Mouse (Mus musculus): Measurements from ENCODE around the gene Gm14399.
"Not testable (repeated sequence)": the region's sequence is repeated elsewhere in the genome, so short reads cannot be mapped to it uniquely, and the experiment has no call there.

Gm14399 gene

GRCm38 (mm10) chr2:175141993-175142295 is at the start of gene Gm14399:
Gm14399 (minus strand) TSS chr2:175142012.
- DNase-seq (ENCODE audit: low read depth, low spot score) = not testable (repeated sequence)

- DNase-seq (ENCODE audit: low read depth, low spot score) = not testable (repeated sequence)
These were observed 37.2 kb upstream of the Gm14399 start for GRCm38 (mm10) chr2:175179008-175179407.

GRCm38 (mm10) chr2:175176312-175176711 is 34.5 kb upstream of the Gm14399 start:
- no peak for DNase-seq (ENCODE audit: low read depth, low spot score)

- peak; percentile 99 for DNase-seq (ENCODE audit: low read depth, low spot score)
These were observed 33.8 kb upstream of the Gm14399 start, which contains the start of gene Gm14443 for GRCm38 (mm10) chr2:175175401-175176180. Gm14443 (minus strand) TSS chr2:175175871.

- not testable (repeated sequence) for DNase-seq (ENCODE audit: low read depth, low spot score)
These were observed 32.2 kb upstream of the Gm14399 start for GRCm38 (mm10) chr2:175174058-175174457.

GRCm38 (mm10) chr2:175172906-175173595 is 31.2 kb upstream of the Gm14399 start:
- DNase-seq (ENCODE audit: low read depth, low spot score) = not testable (repeated sequence)

GRCm38 (mm10) chr2:175172123-175172522 is 30.3 kb upstream of the Gm14399 start:
- DNase-seq (ENCODE audit: low read depth, low spot score) = no peak

- DNase-seq (ENCODE audit: low read depth, low spot score) = not testable (repeated sequence)
These were observed 25.1 kb upstream of the Gm14399 start for GRCm38 (mm10) chr2:175166870-175167269.

- not testable (repeated sequence) for DNase-seq (ENCODE audit: low read depth, low spot score)
These were observed 23.3 kb upstream of the Gm14399 start for GRCm38 (mm10) chr2:175165110-175165509.

GRCm38 (mm10) chr2:175161438-175161837 is 19.6 kb upstream of the Gm14399 start:
- not testable (repeated sequence) for DNase-seq (ENCODE audit: low read depth, low spot score)

GRCm38 (mm10) chr2:175158642-175159041 is 16.8 kb upstream of the Gm14399 start:
- DNase-seq (ENCODE audit: low read depth, low spot score) = no peak

GRCm38 (mm10) chr2:175156696-175157095 is 14.9 kb upstream of the Gm14399 start:
- peak; percentile 14 for DNase-seq (ENCODE audit: low read depth, low spot score)

GRCm38 (mm10) chr2:175141118-175141992 is 457 bp downstream of the Gm14399 start:
- peak; percentile 6 for DNase-seq (ENCODE audit: low read depth, low spot score)

- DNase-seq (ENCODE audit: low read depth, low spot score) = not testable (repeated sequence)
These were observed 1.2 kb downstream of the Gm14399 start for GRCm38 (mm10) chr2:175140624-175141023.

Measured in R1 (cell line).